Mouse (Mus musculus): ENCODE results near the gene Larp4. TPM values are rescaled to one million over a fixed set of nuclear protein-coding genes. Genes with fewer than 3 reads are reported as not detected.
"Not testable (repeated sequence)": the region's sequence is repeated elsewhere in the genome, so short reads cannot be mapped to it uniquely, and the experiment has no call there.

Gene Larp4
- polyA plus RNA-seq, 1 experiment from 2014 or later = 26.8 TPM

GRCm38 (mm10) chr15:99972361-99972988 is 2.6 kb downstream of the Larp4 start:
- Histone ChIP-seq H3K9ac (peak overlapping the region; percentile 81), H3K36me3 (no peaks in the 10 kb centered on the region), H3K4me2 (peak overlapping the region; percentile 75), H3K4me1 (replicated peaks) (peaks cover 5% of the 10 kb centered on the region; the same call in 1 of the 2 replicates), H3K27me3 (no peaks in the 10 kb centered on the region), H3K9me3 (replicated peaks) (no peaks in the 10 kb centered on the region), H3K4me3 (peak overlapping the region; percentile 82), H3K27ac (peak overlapping the region; percentile 98)
- ATAC-seq (replicated peaks; ENCODE audit: insufficient number of reproducible peaks, insufficient read depth, low FRiP score, low read depth) = peak; percentile 96
- WGBS = 0% methylated on average over 50 of the region's 50 CpGs

- Histone ChIP-seq H3K27ac (peak overlapping the region; percentile 98), H3K27me3 (no peaks in the 10 kb centered on the region), H3K36me3 (no peaks in the 10 kb centered on the region), H3K4me3 (peak overlapping the region; percentile 82), H3K4me2 (peak overlapping the region; percentile 75), H3K9ac (peak overlapping the region; percentile 81), H3K9me3 (replicated peaks) (no peaks in the 10 kb centered on the region), H3K4me1 (replicated peaks) (peaks cover 5% of the 10 kb centered on the region; the same call in 1 of the 2 replicates)
- peak; percentile 88 for ATAC-seq (replicated peaks; ENCODE audit: insufficient number of reproducible peaks, insufficient read depth, low FRiP score, low read depth)
- under 1% methylated on average over 69 of the region's 84 CpGs for WGBS
Observed at GRCm38 (mm10) chr15:99972989-99973911, 3.4 kb downstream of the Larp4 start.

- Histone ChIP-seq H3K4me2 (peak overlapping the region; percentile 75; the same call in 1 of the 2 replicates), H3K27ac (no peak overlapping the region), H3K4me3 (peak overlapping the region; percentile 5; the same call in 1 of the 2 replicates), H3K36me3 (no peaks in the 10 kb centered on the region), H3K27me3 (no peaks in the 10 kb centered on the region), H3K4me1 (replicated peaks) (peaks cover 8% of the 10 kb centered on the region; the same call in 1 of the 2 replicates), H3K9ac (no peak overlapping the region), H3K9me3 (replicated peaks) (no peaks in the 10 kb centered on the region)
- 64% methylated on average over 2 of the region's 2 CpGs for WGBS
- ATAC-seq (replicated peaks; ENCODE audit: insufficient number of reproducible peaks, insufficient read depth, low FRiP score, low read depth) = no peak
Observed at GRCm38 (mm10) chr15:99974476-99975220, 4.8 kb downstream of the Larp4 start.

- not testable (repeated sequence) for H3K4me3 ChIP-seq; H3K9me3 ChIP-seq (replicated peaks); ATAC-seq (replicated peaks; ENCODE audit: insufficient number of reproducible peaks, insufficient read depth, low FRiP score, low read depth); H3K27ac ChIP-seq; H3K4me1 ChIP-seq (replicated peaks); H3K9ac ChIP-seq; H3K36me3 ChIP-seq; H3K27me3 ChIP-seq; H3K4me2 ChIP-seq
- 79% methylated on average over 2 of the region's 2 CpGs for WGBS
Observed at GRCm38 (mm10) chr15:99976121-99976520, 6.3 kb downstream of the Larp4 start.

GRCm38 (mm10) chr15:99979266-99979665 is 9.4 kb downstream of the Larp4 start:
- WGBS = 79% methylated on average over 1 of the region's 1 CpGs

GRCm38 (mm10) chr15:99979715-99980114 is 9.8 kb downstream of the Larp4 start:
- H3K4me1 ChIP-seq (replicated peaks) = peaks cover 6% of the 10 kb centered on the region
- H3K27me3 ChIP-seq = no peaks in the 10 kb centered on the region
- no peak overlapping the region for H3K4me2 ChIP-seq
- ATAC-seq (replicated peaks; ENCODE audit: insufficient number of reproducible peaks, insufficient read depth, low FRiP score, low read depth) = no peak
- H3K36me3 ChIP-seq = no peaks in the 10 kb centered on the region
- 86% methylated on average over 2 of the region's 2 CpGs for WGBS
- no peak overlapping the region for H3K4me3 ChIP-seq
- no peak overlapping the region for H3K9ac ChIP-seq
- H3K27ac ChIP-seq = no peak overlapping the region
- H3K9me3 ChIP-seq (replicated peaks) = no peaks in the 10 kb centered on the region

More at GRCm38 (mm10) chr15:99979266-99979665, 9.4 kb downstream of the Larp4 start:
- Histone ChIP-seq H3K9me3 (replicated peaks) (no peaks in the 10 kb centered on the region), H3K4me1 (replicated peaks) (peaks cover 8% of the 10 kb centered on the region), H3K27me3 (no peaks in the 10 kb centered on the region), H3K27ac (no peak overlapping the region), H3K4me3 (no peak overlapping the region), H3K36me3 (no peaks in the 10 kb centered on the region), H3K9ac (no peak overlapping the region), H3K4me2 (no peak overlapping the region)
- ATAC-seq (replicated peaks; ENCODE audit: insufficient number of reproducible peaks, insufficient read depth, low FRiP score, low read depth) = no peak

GRCm38 (mm10) chr15:99993100-99993499 is 23.2 kb downstream of the Larp4 start:
- Histone ChIP-seq H3K4me1 (replicated peaks) (no peaks in the 10 kb centered on the region), H3K4me2 (no peak overlapping the region), H3K27ac (no peak overlapping the region), H3K27me3 (no peaks in the 10 kb centered on the region), H3K4me3 (no peak overlapping the region), H3K36me3 (peaks cover 61% of the 10 kb centered on the region), H3K9me3 (replicated peaks) (no peaks in the 10 kb centered on the region), H3K9ac (no peak overlapping the region)
- WGBS = 98% methylated on average over 1 of the region's 1 CpGs
- no peak for ATAC-seq (replicated peaks; ENCODE audit: insufficient number of reproducible peaks, insufficient read depth, low FRiP score, low read depth)

- Histone ChIP-seq H3K9me3 (replicated peaks) (no peaks in the 10 kb centered on the region), H3K9ac (no peak overlapping the region), H3K4me1 (replicated peaks) (no peaks in the 10 kb centered on the region), H3K4me3 (no peak overlapping the region), H3K36me3 (peaks cover 59% of the 10 kb centered on the region), H3K27ac (no peak overlapping the region), H3K4me2 (no peak overlapping the region), H3K27me3 (no peaks in the 10 kb centered on the region)
- WGBS = 93% methylated on average over 6 of the region's 6 CpGs
- no peak for ATAC-seq (replicated peaks; ENCODE audit: insufficient number of reproducible peaks, insufficient read depth, low FRiP score, low read depth)
Observed at GRCm38 (mm10) chr15:99997114-99997804, 27.4 kb downstream of the Larp4 start.

- Histone ChIP-seq H3K9ac (no peak overlapping the region), H3K4me1 (replicated peaks) (no peaks in the 10 kb centered on the region)
- WGBS = 95% methylated on average over 1 of the region's 1 CpGs
Observed at GRCm38 (mm10) chr15:99999390-99999789, 29.5 kb downstream of the Larp4 start.

GRCm38 (mm10) chr15:100004677-100005273 is 34.9 kb downstream of the Larp4 start:
- no peak overlapping the region for H3K27ac ChIP-seq
- H3K4me1 ChIP-seq (replicated peaks) = 0 out of 2 replicates have a peak, but pooled peaks cover 5% of the 10 kb centered on the region
- no peaks in the 10 kb centered on the region for H3K9me3 ChIP-seq (replicated peaks)
- no peak for ATAC-seq (replicated peaks; ENCODE audit: insufficient number of reproducible peaks, insufficient read depth, low FRiP score, low read depth)
- no peak overlapping the region for H3K4me2 ChIP-seq
- no peaks in the 10 kb centered on the region for H3K27me3 ChIP-seq
- peaks cover 67% of the 10 kb centered on the region for H3K36me3 ChIP-seq
- WGBS = 84% methylated on average over 7 of the region's 7 CpGs
- H3K4me3 ChIP-seq = no peak overlapping the region
- H3K9ac ChIP-seq = no peak overlapping the region

More at GRCm38 (mm10) chr15:99999390-99999789, 29.5 kb downstream of the Larp4 start:
- Histone ChIP-seq H3K9me3 (replicated peaks) (no peaks in the 10 kb centered on the region), H3K27ac (no peak overlapping the region), H3K27me3 (no peaks in the 10 kb centered on the region), H3K4me3 (no peak overlapping the region), H3K4me2 (no peak overlapping the region), H3K36me3 (peaks cover 66% of the 10 kb centered on the region)
- ATAC-seq (replicated peaks; ENCODE audit: insufficient number of reproducible peaks, insufficient read depth, low FRiP score, low read depth) = no peak

Measured in heart, embryonic 15.5 days (tissue).